Mouse (Mus musculus): ENCODE measurements around the gene Fyn.

- TF ChIP-seq CTCF (IDR thresholded peaks at IDR 0.05; ENCODE audit: extremely low read depth, insufficient read depth, low read length), result no peak
- no peak for TF ChIP-seq POLR2A (IDR thresholded peaks at IDR 0.05; ENCODE audit: extremely low read depth, insufficient read depth, low read length)
Observed at GRCm38 (mm10) chr10:39441636-39442035, 73.0 kb downstream of the Fyn start.

All from cortical plate, adult 2 months (tissue).